ENCODE assay signal across 8 mouse cellular contexts in the genomic region with DNA sequence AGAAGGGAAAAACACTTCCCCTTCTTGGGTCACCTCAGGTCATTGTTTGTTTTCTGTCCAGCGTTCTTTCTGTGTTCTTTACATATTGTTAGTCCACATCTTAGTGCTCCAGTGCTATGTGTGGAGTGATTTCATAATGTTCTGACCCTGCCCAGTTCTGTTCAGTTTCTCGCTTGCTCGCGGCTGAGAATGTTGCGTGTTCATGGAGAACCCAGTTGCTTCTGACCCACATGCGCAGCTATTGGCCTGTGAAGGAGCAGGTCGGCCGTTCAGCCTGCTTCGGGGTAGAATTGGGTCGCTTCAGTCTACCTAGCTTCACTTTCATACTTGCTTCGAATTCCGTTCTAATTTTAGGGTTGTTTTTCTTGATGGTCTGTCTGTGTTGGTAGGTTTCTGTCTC. TPM values are rescaled to one million over a fixed set of nuclear protein-coding genes. Genes with fewer than 3 reads are reported as not detected.
DNase-seq lines count a peak whose midpoint lies in the region; ATAC-seq lines count a peak whose summit lies in the region.

No protein-coding gene starts in this region.

- peak overlapping the region; percentile 75 for H3K4me2 ChIP-seq in forebrain, embryonic 11.5 days (ENCODE audit: low read depth, low read length, severe bottlenecking)
- peak overlapping the region; percentile 93 for H3K4me2 ChIP-seq in intestine, embryonic 14.5 days (ENCODE audit: low read length)
- H3K4me2 ChIP-seq in stomach, embryonic 15.5 days = peak overlapping the region; percentile 74

- peaks cover 2% of the 10 kb centered on the region; the same call in 1 of the 2 replicates for H3K36me3 ChIP-seq in forebrain, embryonic 11.5 days (ENCODE audit: control insufficient read depth, insufficient read depth, low read length)
- H3K36me3 ChIP-seq in intestine, embryonic 14.5 days (ENCODE audit: control insufficient read depth, insufficient read depth, low read length) = peaks cover 37% of the 10 kb centered on the region
- peaks cover 25% of the 10 kb centered on the region for H3K36me3 ChIP-seq in stomach, embryonic 15.5 days

- no peak for ATAC-seq in forebrain, embryonic 11.5 days (replicated peaks; ENCODE audit: low FRiP score)
- ATAC-seq in intestine, embryonic 14.5 days (replicated peaks; ENCODE audit: low FRiP score, low TSS enrichment, low read depth) = no peak
- ATAC-seq in stomach, embryonic 15.5 days (ENCODE audit: insufficient read depth, low FRiP score, low read depth) = no peak
- ATAC-seq in erythroblast, adult 5-6 weeks (replicated peaks; ENCODE audit: low FRiP score, poor library complexity, severe bottlenecking) = no peak

- 87% methylated on average over 12 of the region's 12 CpGs for WGBS in forebrain, embryonic 11.5 days
- 76% methylated on average over 12 of the region's 12 CpGs for WGBS in intestine, embryonic 14.5 days
- WGBS in stomach, embryonic 15.5 days = 72% methylated on average over 12 of the region's 12 CpGs

- peak overlapping the region; percentile 29; the same call in 1 of the 2 replicates for H3K9ac ChIP-seq in forebrain, embryonic 11.5 days (ENCODE audit: low read length)
- peak overlapping the region; percentile 25; the same call in 1 of the 2 replicates for H3K9ac ChIP-seq in intestine, embryonic 14.5 days (ENCODE audit: low read length)
- H3K9ac ChIP-seq in stomach, embryonic 15.5 days = no peak overlapping the region

- no peak overlapping the region for H3K27ac ChIP-seq in forebrain, embryonic 11.5 days (ENCODE audit: low read depth, low read length)
- H3K27ac ChIP-seq in intestine, embryonic 14.5 days (ENCODE audit: low read depth) = no peak overlapping the region
- H3K27ac ChIP-seq in stomach, embryonic 15.5 days = no peak overlapping the region

- H3K9me3 ChIP-seq in forebrain, embryonic 11.5 days (ENCODE audit: control insufficient read depth, low read length) = no peaks in the 10 kb centered on the region
- H3K9me3 ChIP-seq in intestine, embryonic 14.5 days (ENCODE audit: control insufficient read depth, low read length) = no peaks in the 10 kb centered on the region
- no peaks in the 10 kb centered on the region for H3K9me3 ChIP-seq in stomach, embryonic 15.5 days

- DNase-seq in heart, adult 11 months = peak; percentile 94
- no peak for DNase-seq in heart, adult 9 months (ENCODE audit: low spot score in 2 of 2)
- no peak for DNase-seq in forebrain, embryonic 11.5 days (ENCODE audit: low spot score)
- no peak for DNase-seq in intestine, embryonic 14.5 days (ENCODE audit: low spot score)
- peak; percentile 58 to 73 for DNase-seq in lung, adult 18-20 months
- DNase-seq in left cerebral cortex, postnatal 14 days (ENCODE audit: low spot score in 2 of 2) = no peak

- peak overlapping the region; percentile 100 for H3K4me3 ChIP-seq in forebrain, embryonic 11.5 days (ENCODE audit: low read depth, low read length)
- H3K4me3 ChIP-seq in intestine, embryonic 14.5 days (ENCODE audit: low read depth, low read length) = peak overlapping the region; percentile 88
- peak overlapping the region; percentile 90 for H3K4me3 ChIP-seq in stomach, embryonic 15.5 days (replicated peaks)

- peaks cover 2% of the 10 kb centered on the region; the same call in 1 of the 2 replicates for H3K27me3 ChIP-seq in forebrain, embryonic 11.5 days (ENCODE audit: control insufficient read depth, insufficient read depth, low read length)
- H3K27me3 ChIP-seq in intestine, embryonic 14.5 days (replicated peaks; ENCODE audit: control insufficient read depth, insufficient read depth, low read length) = no peaks in the 10 kb centered on the region
- H3K27me3 ChIP-seq in stomach, embryonic 15.5 days (replicated peaks) = peaks cover 7% of the 10 kb centered on the region; the same call in 1 of the 2 replicates

- H3K4me1 ChIP-seq in forebrain, embryonic 11.5 days (replicated peaks; ENCODE audit: control insufficient read depth, insufficient read depth, low read length) = peaks cover 11% of the 10 kb centered on the region
- peaks cover 19% of the 10 kb centered on the region for H3K4me1 ChIP-seq in intestine, embryonic 14.5 days (replicated peaks; ENCODE audit: control insufficient read depth, insufficient read depth, low read length)
- peaks cover 28% of the 10 kb centered on the region for H3K4me1 ChIP-seq in stomach, embryonic 15.5 days

- intact Hi-C loops in left cerebral cortex, postnatal 14 days (cut with DNase I) = loop anchor here (10.0 kb wide), 1 partner anchor 109 kb away; no protein-coding TSS in a partner anchor

RNA-seq across cellular contexts. Expression of a gene that starts 2.6 kb away (rescaled TPM):
- polyA plus RNA-seq in forebrain, embryonic 11.5 days (2014; fragmentation: Nextera tagmentation; extraction: Ambion mirVana) = 57.3 and 57.6 TPM in 2 replicates
- 37.0 and 40.7 TPM in 2 replicates for polyA plus RNA-seq in intestine, embryonic 14.5 days (2014; fragmentation: Nextera tagmentation; extraction: Ambion mirVana)
- polyA plus RNA-seq in stomach, embryonic 15.5 days (2015; fragmentation: Nextera tagmentation; extraction: Ambion mirVana) = 27.7 and 29.7 TPM in 2 replicates
- 100 to 1,000 TPM; 199 TPM for total RNA-seq in left cerebral cortex, postnatal 14 days (2021)
- total RNA-seq in erythroblast, adult 5-6 weeks (2015; ENCODE audit: low replicate concordance) = 21.1 and 23.6 TPM in 2 replicates
- 11.3 and 14.2 TPM in 2 replicates for total RNA-seq in erythroblast, adult 5-6 weeks (2017; ENCODE audit: low replicate concordance)

Comparison
In these comparisons a context has a peak if more than half of its experiments do, and no peak if none do; other contexts are left out.
1. DNase-seq: peak in heart, adult 11 months (single experiment) and lung, adult 18-20 months (2 of 2); none in heart, adult 9 months (0 of 2), forebrain, embryonic 11.5 days (single experiment), intestine, embryonic 14.5 days (single experiment) and left cerebral cortex, postnatal 14 days (0 of 2).
2. Peak in every context shown above with its lines, with median percentiles within 50 percentile points of each other: H3K4me2 ChIP-seq and H3K4me3 ChIP-seq.